Mouse (Mus musculus) C2C12 (cell line): Measurements from ENCODE around the gene Akap12.

Source experiments
- CEBPB ChIP-seq: IDR thresholded peaks from one replicate; pipeline ENCODE4 v1.6.1; 2011; ENCODE audit warnings: low read depth, mild to moderate bottlenecking, control low read depth, moderate library complexity
- CTCF ChIP-seq: IDR thresholded peaks from one replicate; pipeline ENCODE4 v1.5.1; 2011; ENCODE audit not compliant: control insufficient read depth, insufficient read depth, insufficient read length
- FOSL1 ChIP-seq: IDR thresholded peaks from one replicate; pipeline ENCODE4 v1.8.0; 2011; ENCODE audit warnings: mild to moderate bottlenecking, low read length; ENCODE audit not compliant: poor library complexity, insufficient read depth, severe bottlenecking
- MAX ChIP-seq: IDR thresholded peaks from one replicate; pipeline ENCODE4 v1.6.1; 2011; ENCODE audit warnings: mild to moderate bottlenecking, control low read depth
- MYOD1 ChIP-seq: IDR thresholded peaks from one replicate; pipeline ENCODE4 v1.6.1; 2011; ENCODE audit warnings: low read depth; ENCODE audit not compliant: control insufficient read depth, insufficient read length
- MYOG ChIP-seq: IDR thresholded peaks from one replicate; pipeline ENCODE4 v1.6.1; 2011; ENCODE audit not compliant: control insufficient read depth, insufficient read length; ENCODE audit errors: extremely low read depth
- USF1 ChIP-seq: IDR thresholded peaks from one replicate; pipeline ENCODE4 v1.6.1; 2011; ENCODE audit warnings: low read depth, mild to moderate bottlenecking, control low read depth, moderate library complexity

DNA sequence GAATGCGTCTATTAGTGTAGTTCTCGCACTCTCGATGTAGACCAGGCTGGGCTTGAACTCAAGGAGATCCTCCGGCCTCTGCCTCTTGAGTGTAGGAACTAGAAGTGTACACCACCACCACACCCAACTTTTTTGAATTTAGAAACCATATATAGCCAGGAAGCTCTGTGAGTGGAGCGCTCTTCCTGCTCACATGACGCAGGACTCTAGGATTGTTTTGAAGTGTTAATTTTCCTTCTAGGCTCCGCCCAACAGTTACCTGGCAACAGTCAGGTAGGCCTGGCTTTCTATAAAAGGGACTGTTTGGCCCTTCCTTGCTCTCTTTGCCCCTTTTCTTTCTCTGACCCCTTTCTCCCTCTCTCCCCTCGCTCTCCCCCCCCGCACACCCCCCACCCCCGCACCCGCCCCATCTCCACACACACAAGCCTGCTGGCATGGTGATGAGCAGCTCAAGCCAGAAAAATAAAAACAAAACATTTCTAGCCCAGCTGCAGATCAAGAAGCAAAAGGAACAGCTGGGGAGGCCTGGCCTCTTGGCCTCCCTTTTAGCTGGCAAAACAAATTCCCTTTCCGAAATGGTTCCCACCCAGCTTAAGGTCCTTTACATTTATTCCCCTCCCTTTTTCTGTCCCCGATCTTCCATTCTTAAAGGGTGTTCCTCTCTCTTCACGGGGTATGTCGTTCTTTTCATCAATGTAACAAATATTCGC lies 22.4 kb upstream of the Akap12 start:
- TF ChIP-seq MAX (no peak), MYOD1 (no peak), CTCF (no peak), CEBPB (no peak), USF1 (no peak), MYOG (no peak), FOSL1 (no peak)
